Mouse (Mus musculus) intestine, embryonic 15.5 days (tissue): ENCODE measurements around the gene Pcif1. TPM values are rescaled to one million over a fixed set of nuclear protein-coding genes. Genes with fewer than 3 reads are reported as not detected.
"Not testable (repeated sequence)": the region's sequence is repeated elsewhere in the genome, so short reads cannot be mapped to it uniquely, and the experiment has no call there.

Experiments used
- ATAC-seq: fragments of 200-750 bp; cut with Nextera tagmentation; 2 replicates; pipeline ENCODE4 v1.8.0; 2017; ENCODE audit warnings: moderate TSS enrichment, moderate library complexity
- H3K27ac ChIP-seq: fragments of 300-500 bp; sonication (generic); 2 replicates; pipeline ENCODE4 v1.5.1; 2015; ENCODE audit warnings: mild to moderate bottlenecking, inconsistent platforms
- H3K27me3 ChIP-seq: fragments of 300-500 bp; sonication (generic); replicated peaks from 2 replicates; pipeline ENCODE4 v1.6.1; 2015; ENCODE audit warnings: inconsistent platforms
- H3K36me3 ChIP-seq: fragments of 300-500 bp; sonication (generic); 2 replicates; pipeline ENCODE4 v1.6.1; 2015; ENCODE audit warnings: inconsistent platforms
- H3K4me1 ChIP-seq: fragments of 300-500 bp; sonication (generic); replicated peaks from 2 replicates; pipeline ENCODE4 v1.6.1; 2015; ENCODE audit warnings: inconsistent platforms
- H3K4me2 ChIP-seq: fragments of 300-500 bp; sonication (generic); replicated peaks from 2 replicates; pipeline ENCODE4 v1.6.1; 2015; ENCODE audit warnings: mild to moderate bottlenecking, inconsistent platforms
- H3K4me3 ChIP-seq: fragments of 300-500 bp; sonication (generic); replicated peaks from 2 replicates; pipeline ENCODE4 v1.5.1; 2015; ENCODE audit warnings: inconsistent platforms
- H3K9ac ChIP-seq: fragments of 300-500 bp; sonication (generic); 2 replicates; pipeline ENCODE4 v1.6.1; 2015; ENCODE audit warnings: inconsistent platforms
- H3K9me3 ChIP-seq: fragments of 300-500 bp; sonication (generic); 2 replicates; pipeline ENCODE4 v1.6.1; 2016; ENCODE audit warnings: inconsistent platforms
- WGBS: fragments of 180-500 bp; shearing (Covaris S2); methylation state at CpG from one replicate; pipeline ENCODE4 v1.1.7; 2015; 5-methylcytosine and 5-hydroxymethylcytosine counted together
- polyA plus RNA-seq: library from polyadenylated mRNA; unstranded; fragments of >200 nt; fragmentation: Nextera tagmentation; extraction: Ambion mirVana; gene quantifications from 2 replicates; pipeline ENCODE4 v1.2.1, GENCODE M21; 2015

Pcif1 gene
- polyA plus RNA-seq, result 63.6 and 65.5 TPM in 2 replicates

GRCm38 (mm10) chr2:164879228-164879567 is at the start of gene Pcif1:
Gene Pcif1 (plus strand): TSS chr2:164879304.
- under 1% methylated on average over 38 of the region's 40 CpGs for WGBS
- no peaks in the 10 kb centered on the region for H3K9me3 ChIP-seq

GRCm38 (mm10) chr2:164831029-164831428 is 48.1 kb upstream of the Pcif1 start:
- no peak overlapping the region for H3K9ac ChIP-seq
- no peak overlapping the region for H3K4me3 ChIP-seq
- no peak overlapping the region for H3K27ac ChIP-seq
- H3K4me1 ChIP-seq, result peaks cover 13% of the 10 kb centered on the region
- WGBS, result 89% methylated on average over 10 of the region's 10 CpGs
- ATAC-seq, result no peak
- H3K4me2 ChIP-seq, result no peak overlapping the region
- H3K27me3 ChIP-seq, result no peaks in the 10 kb centered on the region
- no peaks in the 10 kb centered on the region for H3K9me3 ChIP-seq
- peaks cover 14% of the 10 kb centered on the region for H3K36me3 ChIP-seq

More at GRCm38 (mm10) chr2:164879228-164879567, at the start of gene Pcif1:
- Histone ChIP-seq H3K9ac (peak within 1 kb of the TSS; percentile 100), H3K4me1 (peaks cover 19% of the 10 kb centered on the region), H3K36me3 (peaks cover 11% of the 10 kb centered on the region), H3K27me3 (no peaks in the 10 kb centered on the region), H3K4me3 (peak within 1 kb of the TSS; percentile 91), H3K27ac (peak within 1 kb of the TSS; percentile 100), H3K4me2 (peak within 1 kb of the TSS; percentile 83)
- peak; percentile 88 for ATAC-seq

GRCm38 (mm10) chr2:164832032-164832747 is 46.9 kb upstream of the Pcif1 start:
- H3K9ac ChIP-seq, result peak overlapping the region; percentile 85

GRCm38 (mm10) chr2:164832748-164833301 is 46.3 kb upstream of the Pcif1 start, which contains the start of gene Ctsa:
Gene Ctsa (plus strand): TSS chr2:164832873.
- peak within 1 kb of the TSS; percentile 92 for H3K27ac ChIP-seq
- H3K36me3 ChIP-seq, result peaks cover 11% of the 10 kb centered on the region
- peak within 1 kb of the TSS; percentile 85 for H3K9ac ChIP-seq
- H3K27me3 ChIP-seq, result no peaks in the 10 kb centered on the region
- no peaks in the 10 kb centered on the region for H3K9me3 ChIP-seq
- H3K4me2 ChIP-seq, result peak within 1 kb of the TSS; percentile 99
- H3K4me1 ChIP-seq, result peaks cover 13% of the 10 kb centered on the region
- ATAC-seq, result peak; percentile 74
- H3K4me3 ChIP-seq, result peak within 1 kb of the TSS; percentile 79
- WGBS, result under 1% methylated on average over 35 of the region's 35 CpGs

More at GRCm38 (mm10) chr2:164832032-164832747, 46.9 kb upstream of the Pcif1 start:
- peak overlapping the region; percentile 79 for H3K4me3 ChIP-seq
- no peaks in the 10 kb centered on the region for H3K27me3 ChIP-seq
- peak overlapping the region; percentile 99 for H3K4me2 ChIP-seq
- no peak for ATAC-seq
- H3K4me1 ChIP-seq, result peaks cover 13% of the 10 kb centered on the region
- peak overlapping the region; percentile 92 for H3K27ac ChIP-seq
- 57% methylated on average over 16 of the region's 16 CpGs for WGBS
- no peaks in the 10 kb centered on the region for H3K9me3 ChIP-seq
- peaks cover 16% of the 10 kb centered on the region; the same call in 1 of the 2 replicates for H3K36me3 ChIP-seq

GRCm38 (mm10) chr2:164833314-164833959 is 45.7 kb upstream of the Pcif1 start, which contains the start of gene Neurl2:
Gene Neurl2 (minus strand): TSS chr2:164833456.
- Histone ChIP-seq H3K4me3 (peak within 1 kb of the TSS; percentile 79), H3K27ac (peak within 1 kb of the TSS; percentile 92), H3K4me1 (peaks cover 13% of the 10 kb centered on the region), H3K9ac (peak within 1 kb of the TSS; percentile 85), H3K4me2 (peak within 1 kb of the TSS; percentile 99), H3K27me3 (no peaks in the 10 kb centered on the region), H3K9me3 (no peaks in the 10 kb centered on the region), H3K36me3 (peaks cover 13% of the 10 kb centered on the region)
- ATAC-seq, result peak; percentile 74
- under 1% methylated on average over 31 of the region's 31 CpGs for WGBS

- Histone ChIP-seq H3K9ac (peak overlapping the region; percentile 85), H3K9me3 (no peaks in the 10 kb centered on the region), H3K27ac (peak overlapping the region; percentile 92; the same call in 1 of the 2 replicates), H3K4me2 (peak overlapping the region; percentile 99), H3K4me3 (peak overlapping the region; percentile 79), H3K36me3 (peaks cover 20% of the 10 kb centered on the region), H3K4me1 (peaks cover 13% of the 10 kb centered on the region), H3K27me3 (no peaks in the 10 kb centered on the region)
- ATAC-seq, result no peak
- 35% methylated on average over 8 of the region's 8 CpGs for WGBS
Observed at GRCm38 (mm10) chr2:164834531-164834930, 44.6 kb upstream of the Pcif1 start.

GRCm38 (mm10) chr2:164835164-164835563 is 43.9 kb upstream of the Pcif1 start:
- no peak overlapping the region for H3K27ac ChIP-seq
- H3K9me3 ChIP-seq, result no peaks in the 10 kb centered on the region
- H3K4me3 ChIP-seq, result peak overlapping the region; percentile 79; the same call in 1 of the 2 replicates
- peaks cover 24% of the 10 kb centered on the region for H3K36me3 ChIP-seq
- WGBS, result 98% methylated on average over 4 of the region's 4 CpGs
- H3K27me3 ChIP-seq, result no peaks in the 10 kb centered on the region
- H3K4me1 ChIP-seq, result peaks cover 13% of the 10 kb centered on the region
- H3K4me2 ChIP-seq, result peak overlapping the region; percentile 99
- no peak overlapping the region for H3K9ac ChIP-seq
- ATAC-seq, result no peak

- H3K27ac ChIP-seq, result no peak overlapping the region
- H3K27me3 ChIP-seq, result no peaks in the 10 kb centered on the region
- H3K9ac ChIP-seq, result no peak overlapping the region
- WGBS, result 48% methylated on average over 3 of the region's 3 CpGs
- no peaks in the 10 kb centered on the region for H3K9me3 ChIP-seq
- H3K4me1 ChIP-seq, result no peaks in the 10 kb centered on the region
- ATAC-seq, result no peak
- H3K4me2 ChIP-seq, result no peak overlapping the region
- no peaks in the 10 kb centered on the region for H3K36me3 ChIP-seq
- H3K4me3 ChIP-seq, result no peak overlapping the region
Observed at GRCm38 (mm10) chr2:164845782-164846181, 33.3 kb upstream of the Pcif1 start.

GRCm38 (mm10) chr2:164850061-164850460 is 29.0 kb upstream of the Pcif1 start:
- H3K9ac ChIP-seq, result no peak overlapping the region
- no peaks in the 10 kb centered on the region for H3K36me3 ChIP-seq
- H3K27ac ChIP-seq, result no peak overlapping the region
- WGBS, result 82% methylated on average over 8 of the region's 8 CpGs
- ATAC-seq, result no peak
- H3K4me3 ChIP-seq, result no peak overlapping the region
- H3K4me1 ChIP-seq, result no peaks in the 10 kb centered on the region
- no peak overlapping the region for H3K4me2 ChIP-seq
- H3K9me3 ChIP-seq, result no peaks in the 10 kb centered on the region
- H3K27me3 ChIP-seq, result peaks cover 5% of the 10 kb centered on the region; the same call in 1 of the 2 replicates

GRCm38 (mm10) chr2:164855572-164855971 is 23.5 kb upstream of the Pcif1 start:
- H3K9me3 ChIP-seq, H3K9ac ChIP-seq, ATAC-seq, H3K27ac ChIP-seq, H3K36me3 ChIP-seq, H3K4me2 ChIP-seq, H3K4me3 ChIP-seq: not testable (repeated sequence)
- WGBS, result 81% methylated on average over 5 of the region's 5 CpGs
- H3K4me1 ChIP-seq, result peaks cover 29% of the 10 kb centered on the region
- peaks cover 30% of the 10 kb centered on the region for H3K27me3 ChIP-seq

- H3K27me3 ChIP-seq, result peaks cover 30% of the 10 kb centered on the region
- H3K9me3 ChIP-seq, result no peaks in the 10 kb centered on the region
- WGBS, result 2% methylated on average over 42 of the region's 42 CpGs
- H3K4me3 ChIP-seq, result peak overlapping the region; percentile 44
- H3K4me1 ChIP-seq, result peaks cover 34% of the 10 kb centered on the region
- peak overlapping the region; percentile 48 for H3K9ac ChIP-seq
- no peak for ATAC-seq
- H3K4me2 ChIP-seq, result peak overlapping the region; percentile 93
- H3K36me3 ChIP-seq, result no peaks in the 10 kb centered on the region
- no peak overlapping the region for H3K27ac ChIP-seq
Observed at GRCm38 (mm10) chr2:164856309-164857100, 22.6 kb upstream of the Pcif1 start.
